Mouse (Mus musculus): ENCODE data around the gene Msrb2. TPM values are rescaled to one million over a fixed set of nuclear protein-coding genes. Genes with fewer than 3 reads are reported as not detected.

Msrb2 gene
- 10 to 100 TPM; 39.0 to 50.1 TPM for total RNA-seq (2021)

- intact Hi-C loops (cut with DNase I), result loop anchor here (10.0 kb wide), 1 partner anchor 1347 kb away; no protein-coding TSS in a partner anchor
- peak; percentile 84 to 86 for DNase-seq
These were observed at the start of gene Msrb2 for GRCm38 (mm10) chr2:19371390-19372158. Msrb2 (plus strand) TSS chr2:19371440.

- no peak for DNase-seq
These were observed 48.8 kb upstream of the Msrb2 start for GRCm38 (mm10) chr2:19322448-19322847.

GRCm38 (mm10) chr2:19326376-19326775 is 44.9 kb upstream of the Msrb2 start:
- no peak for DNase-seq
- intact Hi-C loops (cut with DNase I), result no loop called here

More at GRCm38 (mm10) chr2:19322448-19322847, 48.8 kb upstream of the Msrb2 start:
- intact Hi-C loops (cut with DNase I), result no loop called here

- intact Hi-C loops (cut with DNase I), result no loop called here
- DNase-seq, result no peak
These were observed 43.4 kb upstream of the Msrb2 start for GRCm38 (mm10) chr2:19327811-19328210.

DNA sequence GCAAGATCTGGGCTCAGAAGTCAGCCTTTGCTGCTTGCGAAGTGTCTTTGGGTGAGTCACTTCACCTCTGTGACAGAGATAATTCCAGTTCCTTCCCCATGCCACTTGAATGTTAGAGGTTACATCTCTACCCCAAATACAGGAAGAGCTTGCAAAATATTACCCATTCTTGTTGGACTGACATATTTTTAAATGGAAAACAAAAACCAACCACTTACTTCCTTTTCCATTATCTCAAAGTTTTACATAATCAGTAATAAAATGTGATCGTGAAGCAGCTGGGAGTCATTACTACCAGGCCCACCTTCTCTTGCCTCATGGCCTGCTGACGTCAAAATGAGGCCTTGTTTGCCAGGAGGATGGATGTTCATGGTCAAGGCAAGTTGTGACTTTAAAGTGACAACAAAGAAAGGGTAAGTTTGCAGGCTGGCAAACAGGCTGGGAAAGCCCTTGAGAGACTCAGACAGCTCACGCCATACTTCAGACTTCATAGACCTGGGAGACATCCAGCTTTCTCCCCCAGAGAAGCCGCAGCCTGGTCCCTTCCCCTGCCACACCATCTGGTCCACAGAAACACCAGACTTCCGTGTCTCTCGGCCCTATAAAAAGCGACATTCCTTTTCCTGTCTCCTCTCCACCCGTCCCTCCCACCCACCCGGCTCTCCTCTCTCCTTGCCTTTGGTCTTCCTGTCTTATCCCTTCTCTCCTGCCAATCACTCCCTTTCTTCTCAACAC is 27.2 kb upstream of the Msrb2 start:
- intact Hi-C loops (cut with DNase I), result loop anchor here (2.0 to 10.0 kb wide), 5 partner anchors 471 to 1699 kb away; no protein-coding TSS in a partner anchor
- DNase-seq, result peak; percentile 26 to 45

DNA sequence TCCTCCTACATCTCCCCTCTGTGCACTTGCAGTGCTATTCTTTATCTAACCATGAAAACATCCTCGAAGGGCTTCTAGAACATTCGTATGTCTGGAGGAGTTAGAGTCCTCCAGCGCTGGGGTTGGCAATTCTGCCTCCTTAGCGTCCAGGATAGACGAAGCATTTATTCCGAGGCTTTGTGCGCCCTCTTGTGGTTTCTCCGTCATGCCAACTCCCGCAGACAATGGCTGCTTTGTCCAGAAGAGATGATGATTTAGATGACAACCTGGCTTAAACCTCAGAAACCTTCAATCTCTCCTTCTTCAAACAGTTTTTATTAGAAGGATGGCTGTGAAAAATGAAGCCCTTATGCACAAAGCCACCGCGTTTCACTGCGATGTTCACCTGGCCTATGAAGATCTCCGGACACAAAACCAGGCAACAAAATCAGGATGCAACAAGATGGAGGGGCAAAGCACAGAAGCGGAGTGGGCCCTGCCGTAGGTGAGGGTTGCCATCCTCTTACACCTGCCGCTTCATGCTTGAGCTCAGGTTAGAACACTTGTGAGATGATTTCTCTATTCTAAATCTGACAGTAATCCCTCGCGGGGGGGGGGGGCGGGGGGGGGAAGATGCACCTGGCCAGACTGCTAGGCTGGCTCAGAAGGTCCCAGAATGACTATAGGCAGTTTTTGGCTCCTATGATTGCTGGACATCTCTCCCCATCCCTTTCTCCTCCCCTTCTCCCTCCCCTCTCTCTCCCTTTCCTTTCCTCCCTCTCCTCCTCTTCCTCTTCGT is 26.4 kb upstream of the Msrb2 start:
- peak; percentile 91 to 94 for DNase-seq
- intact Hi-C loops (cut with DNase I), result loop anchor here (2.0 to 10.0 kb wide), 6 partner anchors 472 to 1923 kb away; no protein-coding TSS in a partner anchor

DNA sequence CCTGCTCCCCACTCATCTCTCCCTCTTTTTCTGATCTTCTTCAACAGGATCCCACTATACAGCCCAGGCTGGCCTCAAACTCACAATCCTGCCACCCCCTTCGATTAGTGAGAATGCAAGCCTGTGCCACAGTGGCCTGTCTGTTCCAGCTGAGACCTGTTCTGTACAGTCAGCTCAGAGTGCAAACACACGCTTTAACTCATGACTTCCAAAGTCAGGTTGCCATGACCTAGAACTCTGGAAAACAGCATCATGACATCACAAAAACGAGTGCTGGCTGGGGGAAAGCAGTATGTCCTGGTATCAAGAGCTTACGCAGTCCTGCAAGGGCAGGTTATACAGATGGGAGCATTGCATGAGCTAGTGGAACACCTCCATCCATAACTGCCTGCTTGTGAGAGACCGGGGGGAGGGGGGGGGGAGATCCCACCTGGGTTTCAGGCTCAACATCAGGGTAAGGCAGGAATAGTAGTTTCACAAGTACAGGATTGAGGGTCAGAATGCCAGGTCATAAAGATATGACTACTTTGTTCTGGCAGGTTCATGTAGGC is 25.8 kb upstream of the Msrb2 start:
- DNase-seq, result no peak
- intact Hi-C loops (cut with DNase I), result loop anchor here (2.0 to 10.0 kb wide), 6 partner anchors 473 to 1923 kb away; no protein-coding TSS in a partner anchor

GRCm38 (mm10) chr2:19348454-19348853 is 22.8 kb upstream of the Msrb2 start:
- intact Hi-C loops (cut with DNase I), result loop anchor here (5.0 to 10.0 kb wide), 5 partner anchors 964 to 1926 kb away; no protein-coding TSS in a partner anchor
- no peak for DNase-seq

- no peak for DNase-seq
- intact Hi-C loops (cut with DNase I), result no loop called here
These were observed 21.1 kb upstream of the Msrb2 start for GRCm38 (mm10) chr2:19350167-19350566.

GRCm38 (mm10) chr2:19351615-19352253 is 19.5 kb upstream of the Msrb2 start:
- intact Hi-C loops (cut with DNase I), result no loop called here
- no peak for DNase-seq

GRCm38 (mm10) chr2:19353158-19353557 is 18.1 kb upstream of the Msrb2 start:
- DNase-seq, result no peak
- intact Hi-C loops (cut with DNase I), result no loop called here

DNA sequence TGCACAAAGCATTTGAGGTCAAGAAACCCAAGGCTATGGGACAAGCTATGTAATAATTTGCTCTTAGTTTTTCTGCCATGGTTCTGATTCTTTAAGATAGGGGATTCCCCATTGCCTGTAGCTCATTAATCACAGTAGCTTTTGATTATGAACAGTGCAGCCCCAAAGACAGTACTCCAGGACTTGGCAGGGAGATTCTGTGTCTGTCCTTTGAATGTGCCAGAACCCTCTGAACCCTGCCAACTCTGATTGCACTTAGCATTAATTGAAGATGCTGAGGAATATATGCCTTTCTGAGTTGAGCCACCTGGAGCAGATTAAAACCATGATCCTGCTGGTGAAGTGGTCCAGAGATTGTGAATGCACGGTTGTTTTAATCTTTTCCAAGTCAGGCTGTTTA is 8.4 kb upstream of the Msrb2 start:
- intact Hi-C loops (cut with DNase I), result no loop called here
- DNase-seq, result no peak

GRCm38 (mm10) chr2:19366426-19366825 is 4.8 kb upstream of the Msrb2 start:
- intact Hi-C loops (cut with DNase I), result no loop called here
- no peak for DNase-seq

DNA sequence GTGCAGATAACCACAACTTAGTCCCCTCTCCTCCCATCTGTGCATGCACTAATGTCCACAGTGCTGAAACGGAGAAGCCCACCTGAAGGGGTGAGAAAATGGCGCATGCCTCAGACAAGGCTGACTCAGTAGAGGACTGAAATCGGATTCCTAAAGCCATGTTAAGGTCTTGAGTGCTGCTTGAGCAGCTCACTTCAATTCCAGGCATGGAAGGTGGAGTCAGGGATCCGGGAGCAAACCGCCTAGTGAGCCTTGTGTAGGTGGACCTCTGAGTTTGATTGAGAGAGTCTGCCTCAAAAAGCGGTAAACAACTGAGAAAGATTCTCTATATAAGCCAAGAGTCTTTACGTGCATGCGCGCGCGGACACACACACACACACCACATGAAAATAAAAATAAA is 4.1 kb upstream of the Msrb2 start:
- intact Hi-C loops (cut with DNase I), result no loop called here
- no peak for DNase-seq

DNA sequence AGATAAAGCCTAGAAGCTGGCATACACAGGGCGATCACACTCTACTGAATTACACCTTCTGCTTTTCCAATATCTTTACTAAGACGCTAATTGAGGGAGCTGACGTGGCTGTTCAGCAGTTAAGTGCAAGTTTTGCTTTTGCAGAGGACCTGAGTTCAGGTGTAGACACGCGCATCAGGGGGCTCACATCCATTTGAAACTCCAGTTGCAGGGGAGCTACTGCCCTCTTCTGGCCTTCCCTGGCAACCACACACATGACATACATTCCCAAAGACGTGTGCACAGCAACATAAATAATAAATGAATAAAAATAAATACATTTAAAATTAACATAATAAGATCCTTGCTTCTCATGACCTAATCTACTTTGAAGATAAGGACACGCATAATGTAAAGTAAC is 2.5 kb downstream of the Msrb2 start:
- DNase-seq, result no peak
- intact Hi-C loops (cut with DNase I), result loop anchor here (10.0 kb wide), 1 partner anchor 1349 kb away; no protein-coding TSS in a partner anchor

GRCm38 (mm10) chr2:19380446-19380950 is 9.3 kb downstream of the Msrb2 start:
- intact Hi-C loops (cut with DNase I), result no loop called here
- no peak for DNase-seq

- intact Hi-C loops (cut with DNase I), result no loop called here
- DNase-seq, result no peak
These were observed 9.7 kb downstream of the Msrb2 start for GRCm38 (mm10) chr2:19380986-19381385.

GRCm38 (mm10) chr2:19382206-19382605 is 11.0 kb downstream of the Msrb2 start:
- intact Hi-C loops (cut with DNase I), result no loop called here
- no peak for DNase-seq

DNA sequence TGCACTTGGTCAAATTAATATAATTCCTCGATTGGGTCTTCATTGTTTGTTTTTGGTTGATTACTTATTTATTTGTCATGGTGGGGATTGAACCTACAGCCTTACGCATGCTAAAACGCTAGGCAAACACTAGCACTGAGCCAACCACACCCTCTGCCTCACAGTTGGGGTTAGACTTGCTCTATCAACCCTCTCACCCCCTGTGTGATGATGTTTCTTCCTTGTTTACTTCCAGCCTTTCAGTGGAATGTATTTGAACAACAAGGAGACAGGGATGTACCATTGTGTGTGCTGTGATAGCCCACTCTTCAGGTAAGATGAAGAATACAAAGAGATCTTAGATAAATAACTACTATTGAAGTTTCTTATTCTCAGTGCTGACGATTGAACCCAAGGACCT is 11.8 kb downstream of the Msrb2 start:
- no peak for DNase-seq
- intact Hi-C loops (cut with DNase I), result no loop called here

DNA sequence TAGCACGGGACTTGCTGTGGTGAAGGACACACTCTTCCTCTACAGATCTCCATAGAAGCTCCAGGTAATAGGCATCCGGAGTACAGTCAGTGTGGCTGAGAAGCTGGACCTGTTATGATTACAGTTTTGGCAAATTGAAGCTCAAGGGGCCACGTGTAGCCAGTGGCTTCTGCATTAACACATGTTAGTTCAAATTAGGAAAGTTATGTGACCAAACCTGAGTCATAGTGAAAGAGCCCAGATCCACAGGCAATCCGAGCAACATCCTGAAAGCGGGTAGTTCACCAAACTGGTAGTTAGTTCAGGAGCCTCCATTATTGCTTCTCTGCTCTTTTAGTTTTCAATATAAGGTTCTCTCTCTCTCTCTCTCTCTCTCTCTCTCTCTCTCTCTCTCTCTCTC is 14.5 kb downstream of the Msrb2 start:
- intact Hi-C loops (cut with DNase I), result no loop called here

More for the DNA sequence above, 14.5 kb downstream of the Msrb2 start:
- no peak for DNase-seq
